Mouse (Mus musculus): Measurements from ENCODE around the gene Aldh1l1. TPM values are rescaled to one million over a fixed set of nuclear protein-coding genes. Genes with fewer than 3 reads are reported as not detected.

The Aldh1l1 gene
- total and polyA plus RNA-seq, 3 experiments, result 0.05 TPM; not detected in 2

GRCm38 (mm10) chr6:90648391-90648790 lies 162.2 kb downstream of the Aldh1l1 start:
- peaks cover 28% of the 10 kb centered on the region for H3K4me1 ChIP-seq (ENCODE audit: insufficient read depth, low read depth, low read length)
- H3K36me3 ChIP-seq (replicated peaks), result peaks cover 35% of the 10 kb centered on the region
- ATAC-seq (ENCODE audit: extremely low read depth, insufficient number of reproducible peaks, low FRiP score, poor library complexity, severe bottlenecking), result no peak
- H3K9me3 ChIP-seq (replicated peaks), result no peaks in the 10 kb centered on the region
- no peak overlapping the region for H3K4me3 ChIP-seq (ENCODE audit: low read depth, low read length)
- no peak for DNase-seq (ENCODE audit: low spot score)
- peaks cover 7% of the 10 kb centered on the region for H3K27me3 ChIP-seq (ENCODE audit: insufficient read depth, low read length)
- TF ChIP-seq GATA2 (IDR thresholded peaks at IDR 0.05; ENCODE audit: borderline replicate concordance, low read depth, low read length) (no peak), TAL1 (conservative IDR thresholded peaks at IDR 0.05; ENCODE audit: low read depth, low read length) (no peak), POLR2AphosphoS5 (IDR thresholded peaks at IDR 0.05; ENCODE audit: insufficient replicate concordance, low read depth, low read length) (no peak), GATA1 (IDR thresholded peaks at IDR 0.05; ENCODE audit: borderline replicate concordance, low read length) (no peak), CTCF (IDR thresholded peaks at IDR 0.05; ENCODE audit: low read depth, low read length) (no peak)

- ATAC-seq (ENCODE audit: extremely low read depth, insufficient number of reproducible peaks, low FRiP score, poor library complexity, severe bottlenecking), result no peak
- Histone ChIP-seq H3K27me3 (ENCODE audit: insufficient read depth, low read length) (peaks cover 7% of the 10 kb centered on the region), H3K9me3 (replicated peaks) (no peaks in the 10 kb centered on the region), H3K36me3 (replicated peaks) (peaks cover 27% of the 10 kb centered on the region), H3K4me3 (ENCODE audit: low read depth, low read length) (no peak overlapping the region), H3K4me1 (ENCODE audit: insufficient read depth, low read depth, low read length) (peaks cover 25% of the 10 kb centered on the region)
- no peak for DNase-seq (ENCODE audit: low spot score)
- TF ChIP-seq GATA2 (IDR thresholded peaks at IDR 0.05; ENCODE audit: borderline replicate concordance, low read depth, low read length) (no peak), TAL1 (conservative IDR thresholded peaks at IDR 0.05; ENCODE audit: low read depth, low read length) (no peak), GATA1 (IDR thresholded peaks at IDR 0.05; ENCODE audit: borderline replicate concordance, low read length) (no peak), CTCF (IDR thresholded peaks at IDR 0.05; ENCODE audit: low read depth, low read length) (no peak), POLR2AphosphoS5 (IDR thresholded peaks at IDR 0.05; ENCODE audit: insufficient replicate concordance, low read depth, low read length) (no peak)
These were observed 163.1 kb downstream of the Aldh1l1 start for GRCm38 (mm10) chr6:90649279-90649678.

Other genes with a start within 250 kb of the Aldh1l1 start
- not detected in 2 replicates for gene Vmn1r54, start 240.1 kb upstream of the Aldh1l1 start, total RNA-seq (2014; fragmentation: Nextera tagmentation)
- 0.16 and 0.23 TPM in 2 replicates for gene Vmn1r54, start 240.1 kb upstream of the Aldh1l1 start, total RNA-seq (2017)
- not detected in 2 replicates for gene Vmn1r54, start 240.1 kb upstream of the Aldh1l1 start, polyA plus RNA-seq (2012)
- not detected in 2 replicates for gene BC048671, start 185.2 kb upstream of the Aldh1l1 start, total RNA-seq (2014; fragmentation: Nextera tagmentation)
- not detected in 2 replicates for gene BC048671, start 185.2 kb upstream of the Aldh1l1 start, total RNA-seq (2017)
- not detected in 2 replicates for gene BC048671, start 185.2 kb upstream of the Aldh1l1 start, polyA plus RNA-seq (2012)
- gene Chst13, start 161.2 kb upstream of the Aldh1l1 start, total RNA-seq (2014; fragmentation: Nextera tagmentation), result not detected in 2 replicates
- gene Chst13, start 161.2 kb upstream of the Aldh1l1 start, total RNA-seq (2017), result 0.11 TPM in 1 of 2 replicates, not detected in the other
- gene Chst13, start 161.2 kb upstream of the Aldh1l1 start, polyA plus RNA-seq (2012), result 0.03 TPM in 1 of 2 replicates, not detected in the other
- gene Uroc1, start 153.1 kb upstream of the Aldh1l1 start, total RNA-seq (2014; fragmentation: Nextera tagmentation), result not detected in 2 replicates
- not detected in 2 replicates for gene Uroc1, start 153.1 kb upstream of the Aldh1l1 start, total RNA-seq (2017)
- gene Uroc1, start 153.1 kb upstream of the Aldh1l1 start, polyA plus RNA-seq (2012), result not detected in 2 replicates
- 23.3 and 24.9 TPM in 2 replicates for gene Zxdc, start 116.9 kb upstream of the Aldh1l1 start, total RNA-seq (2014; fragmentation: Nextera tagmentation)
- 19.0 and 19.7 TPM in 2 replicates for gene Zxdc, start 116.9 kb upstream of the Aldh1l1 start, total RNA-seq (2017)
- 32.5 and 36.2 TPM in 2 replicates for gene Zxdc, start 116.9 kb upstream of the Aldh1l1 start, polyA plus RNA-seq (2012)
- gene Cfap100, start 57.6 kb upstream of the Aldh1l1 start, total RNA-seq (2014; fragmentation: Nextera tagmentation), result not detected in 2 replicates
- gene Cfap100, start 57.6 kb upstream of the Aldh1l1 start, total RNA-seq (2017), result 0.27 TPM in 1 of 2 replicates, not detected in the other
- not detected in 2 replicates for gene Cfap100, start 57.6 kb upstream of the Aldh1l1 start, polyA plus RNA-seq (2012)
- gene Klf15, start 23.9 kb upstream of the Aldh1l1 start, total RNA-seq (2014; fragmentation: Nextera tagmentation), result not detected in 2 replicates
- gene Klf15, start 23.9 kb upstream of the Aldh1l1 start, total RNA-seq (2017), result 0.05 TPM in 1 of 2 replicates, not detected in the other
- not detected in 2 replicates for gene Klf15, start 23.9 kb upstream of the Aldh1l1 start, polyA plus RNA-seq (2012)
- gene Slc41a3, start 118.3 kb downstream of the Aldh1l1 start, total RNA-seq (2014; fragmentation: Nextera tagmentation), result 51.0 and 55.7 TPM in 2 replicates
- 47.7 and 50.2 TPM in 2 replicates for gene Slc41a3, start 118.3 kb downstream of the Aldh1l1 start, total RNA-seq (2017)
- 84.7 and 85.1 TPM in 2 replicates for gene Slc41a3, start 118.3 kb downstream of the Aldh1l1 start, polyA plus RNA-seq (2012)

Data from G1E (cell line).